Mouse (Mus musculus) T-helper 2 cell (primary cell): ENCODE results near the gene Fn3krp.

Experiments
- in situ Hi-C: fragments of 300-600 bp; cut with MboI, MseI; formaldehyde crosslinking; loops from one replicate; pipeline ENCODE4 v1.15.1; 2025; ENCODE audit warnings: high pct_unique_total_duplicates

Fn3krp gene

GRCm38 (mm10) chr11:121442076-121442475 is 20.9 kb downstream of the Fn3krp start:
- in situ Hi-C loops: no loop called here

GRCm38 (mm10) chr11:121451216-121451726 is 30.1 kb downstream of the Fn3krp start:
- in situ Hi-C loops: no loop called here

GRCm38 (mm10) chr11:121451753-121452635 is 30.8 kb downstream of the Fn3krp start, which contains the start of gene Tbcd:
Tbcd (plus strand) TSS chr11:121451949.
- in situ Hi-C loops: no loop called here

GRCm38 (mm10) chr11:121457874-121458273 is 36.7 kb downstream of the Fn3krp start:
- in situ Hi-C loops: no loop called here

- in situ Hi-C loops: no loop called here
Measured at GRCm38 (mm10) chr11:121467408-121467807, 46.2 kb downstream of the Fn3krp start.

- in situ Hi-C loops: no loop called here
Measured at GRCm38 (mm10) chr11:121474831-121475230, 53.6 kb downstream of the Fn3krp start.

- in situ Hi-C loops: no loop called here
Measured at GRCm38 (mm10) chr11:121475699-121476415, 54.7 kb downstream of the Fn3krp start.

DNA sequence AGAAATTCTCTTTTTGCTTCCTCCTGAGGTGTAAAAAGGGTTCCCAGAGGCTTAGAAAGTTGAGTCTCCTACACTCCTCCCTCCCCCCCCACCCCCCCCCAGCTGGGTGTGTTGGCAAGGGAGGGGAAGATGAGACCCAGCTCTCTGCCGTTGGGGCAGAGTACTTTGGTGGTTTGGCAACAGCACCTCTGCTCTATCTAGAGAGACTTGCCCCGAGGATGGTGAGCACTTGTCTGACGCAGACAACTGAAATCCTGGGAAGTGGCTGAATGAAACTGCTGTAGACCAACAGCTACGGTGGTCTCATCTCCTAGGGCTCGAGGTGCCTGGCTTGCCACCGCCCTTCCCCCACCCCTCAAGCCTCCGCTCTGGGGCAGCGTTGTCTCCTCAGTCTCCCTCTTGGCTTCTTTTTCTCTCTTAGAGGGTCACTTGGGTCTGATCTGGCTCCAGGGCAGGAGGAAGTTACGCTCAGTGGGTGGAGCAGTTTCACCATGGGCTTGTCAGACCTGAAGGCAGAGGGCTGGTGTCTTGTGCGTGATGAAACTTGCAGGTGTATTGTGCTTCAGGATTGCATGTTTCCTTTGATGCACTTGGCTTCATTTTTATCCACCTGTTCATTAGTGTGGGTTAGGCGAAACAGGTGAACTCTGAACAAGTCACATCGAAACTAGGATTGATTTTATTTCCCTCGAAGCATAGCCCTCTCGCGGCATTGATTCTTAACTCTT is 58.4 kb downstream of the Fn3krp start:
- in situ Hi-C loops: no loop called here
